ENCODE assay signal across 20 mouse cellular contexts in the genomic region with DNA sequence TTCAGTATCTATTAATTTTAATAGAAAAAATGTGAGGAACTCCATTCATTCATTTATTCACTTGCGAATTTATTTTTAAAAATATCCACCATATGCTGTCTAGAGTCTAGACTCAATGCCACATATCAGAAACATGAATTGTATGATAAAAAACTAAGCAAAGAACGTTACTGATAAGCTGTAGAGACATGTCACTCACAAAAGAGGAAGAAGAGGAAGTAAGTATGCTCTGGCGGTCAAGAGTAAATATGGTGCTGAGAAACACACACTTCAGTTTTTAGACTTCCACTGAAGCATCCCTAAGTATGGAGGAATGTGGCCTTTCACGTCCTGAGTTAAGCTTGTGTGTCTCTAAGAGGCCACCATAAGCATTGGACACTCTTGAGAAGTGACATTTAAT.
"Had no signal": no experiment of that assay in that cellular context is flagged by ENCODE, and none has a peak within 500 bp of the region (broad histone marks: within the 10 kb centered on the region; RNA-seq: fewer than 3 reads in every experiment).

No protein-coding gene starts in this region.

- H3K9me3 ChIP-seq: limb, embryonic 12.5 days; limb, embryonic 15.5 days; midbrain, embryonic 12.5 days; midbrain, embryonic 15.5 days; neural tube, embryonic 12.5 days; neural tube, embryonic 15.5 days; stomach, embryonic 15.5 days had no signal

- H3K9ac ChIP-seq: limb, embryonic 12.5 days; limb, embryonic 15.5 days; liver, embryonic 14.5 days; liver, postnatal 0 days; lung, embryonic 14.5 days; midbrain, embryonic 12.5 days; midbrain, embryonic 15.5 days; neural tube, embryonic 12.5 days; neural tube, embryonic 15.5 days; stomach, embryonic 15.5 days had no signal

- H3K27me3 ChIP-seq: limb, embryonic 12.5 days; limb, embryonic 15.5 days; midbrain, embryonic 12.5 days; midbrain, embryonic 15.5 days; neural tube, embryonic 12.5 days; neural tube, embryonic 15.5 days; stomach, embryonic 15.5 days had no signal

- H3K27ac ChIP-seq: limb, embryonic 12.5 days; limb, embryonic 15.5 days; liver, embryonic 14.5 days; midbrain, embryonic 12.5 days; midbrain, embryonic 15.5 days; neural tube, embryonic 12.5 days; neural tube, embryonic 15.5 days; stomach, embryonic 15.5 days had no signal

- H3K4me1 ChIP-seq: limb, embryonic 12.5 days; limb, embryonic 15.5 days; midbrain, embryonic 12.5 days; midbrain, embryonic 15.5 days; neural tube, embryonic 12.5 days; neural tube, embryonic 15.5 days; stomach, embryonic 15.5 days had no signal

- ATAC-seq: liver, postnatal 0 days; lung, postnatal 0 days; midbrain, embryonic 15.5 days had no signal

- H3K36me3 ChIP-seq: limb, embryonic 12.5 days; limb, embryonic 15.5 days; midbrain, embryonic 12.5 days; midbrain, embryonic 15.5 days; neural tube, embryonic 12.5 days; neural tube, embryonic 15.5 days; stomach, embryonic 15.5 days had no signal

- DNase-seq: kidney, adult 18-20 months; kidney, postnatal 14 days; kidney, postnatal 4 days; left cerebral cortex, postnatal 4 days; liver, postnatal 0 days; lung, embryonic 14.5 days; lung, postnatal 36 days; right cerebral cortex, adult 18-20 months; right cerebral cortex, postnatal 14 days; right cerebral cortex, postnatal 4 days; thymus, postnatal 36 days had no signal

- H3K4me3 ChIP-seq: limb, embryonic 12.5 days; limb, embryonic 15.5 days; midbrain, embryonic 12.5 days; midbrain, embryonic 15.5 days; neural tube, embryonic 12.5 days; neural tube, embryonic 15.5 days; stomach, embryonic 15.5 days had no signal
